Mouse (Mus musculus): ENCODE measurements around the gene Cdkl3.

Gene Cdkl3

DNA sequence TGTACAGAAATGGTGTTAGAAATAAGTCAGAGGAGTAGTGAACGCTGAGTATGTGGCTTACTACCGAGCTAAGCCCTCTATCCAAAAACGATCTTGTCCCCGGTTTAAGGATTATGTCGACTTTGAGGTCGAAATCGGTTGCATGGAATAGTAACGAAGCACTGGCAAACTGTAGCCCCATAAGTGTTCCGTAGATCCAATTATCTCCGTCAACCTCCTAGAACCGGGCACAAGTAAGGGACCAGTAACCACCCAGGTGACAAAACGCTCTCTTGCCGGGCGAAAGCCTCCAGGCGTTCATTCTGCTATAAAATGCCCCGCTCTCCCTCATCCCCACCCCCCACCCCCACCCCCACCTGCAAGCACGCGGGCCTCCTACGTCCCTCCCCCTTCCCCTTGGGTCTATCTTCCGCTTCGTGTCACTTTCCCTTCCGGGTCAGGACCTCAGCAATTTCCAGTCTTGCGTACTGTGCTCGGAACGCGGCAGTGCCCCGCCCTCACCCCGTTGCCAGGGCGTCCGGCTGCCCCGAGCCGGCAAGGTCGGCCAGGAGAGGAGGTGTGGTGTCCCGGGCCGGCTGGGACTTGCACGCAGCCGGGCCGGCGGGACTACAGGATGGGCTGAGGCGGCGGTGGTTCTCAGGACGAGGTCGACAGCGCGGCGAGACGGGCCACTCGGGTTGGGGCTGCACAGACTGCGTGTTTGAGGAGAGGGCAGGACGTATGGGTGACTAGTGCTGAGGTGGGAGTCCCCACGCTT lies at the start of gene Cdkl3:
Gene Cdkl3, plus strand, starts transcription at position 450 of the 757 bp plus-strand sequence.
- DNase-seq (ENCODE audit: inconsistent ontology term) = peak; percentile 97

DNA sequence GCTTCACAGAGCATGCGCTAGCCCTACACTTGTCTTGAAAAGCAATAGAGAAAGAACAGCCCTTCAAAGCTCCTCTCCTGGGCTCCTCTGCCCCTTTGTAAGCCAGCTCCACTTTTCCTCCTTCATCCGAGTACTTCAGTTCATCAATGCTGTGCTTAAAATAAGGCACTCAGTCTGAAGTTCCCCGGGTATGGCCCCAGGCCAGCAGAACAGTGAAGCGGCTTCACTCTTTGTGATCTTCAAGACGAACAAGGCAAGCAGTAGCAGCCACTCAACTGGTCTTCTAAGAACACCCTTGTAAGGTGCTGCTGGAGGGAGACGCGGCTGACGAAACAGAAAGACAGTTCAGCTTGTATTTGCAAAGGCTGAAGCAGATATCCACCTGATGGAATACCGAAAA lies 47.9 kb upstream of the Cdkl3 start:
- no peak for DNase-seq (ENCODE audit: inconsistent ontology term)

DNA sequence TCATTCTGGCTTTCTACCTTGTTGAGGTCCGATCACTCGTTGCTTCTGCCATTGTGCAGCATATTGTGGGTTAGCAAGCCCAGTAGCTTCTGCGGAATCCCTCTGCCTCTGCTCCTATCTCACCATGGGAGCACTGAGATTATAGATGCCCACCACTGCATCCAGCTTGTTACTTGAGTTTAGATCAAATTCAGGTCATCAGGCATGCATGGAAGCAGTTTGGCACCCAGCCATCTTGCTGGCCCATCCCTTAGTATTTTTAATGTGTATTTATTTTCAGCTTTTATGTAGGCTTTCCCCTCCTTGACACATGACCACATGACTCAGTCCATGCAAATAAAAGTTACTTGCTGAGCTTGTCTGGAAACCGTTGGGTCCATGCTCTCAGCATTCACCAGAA lies 46.3 kb upstream of the Cdkl3 start:
- no peak for DNase-seq (ENCODE audit: inconsistent ontology term)

DNA sequence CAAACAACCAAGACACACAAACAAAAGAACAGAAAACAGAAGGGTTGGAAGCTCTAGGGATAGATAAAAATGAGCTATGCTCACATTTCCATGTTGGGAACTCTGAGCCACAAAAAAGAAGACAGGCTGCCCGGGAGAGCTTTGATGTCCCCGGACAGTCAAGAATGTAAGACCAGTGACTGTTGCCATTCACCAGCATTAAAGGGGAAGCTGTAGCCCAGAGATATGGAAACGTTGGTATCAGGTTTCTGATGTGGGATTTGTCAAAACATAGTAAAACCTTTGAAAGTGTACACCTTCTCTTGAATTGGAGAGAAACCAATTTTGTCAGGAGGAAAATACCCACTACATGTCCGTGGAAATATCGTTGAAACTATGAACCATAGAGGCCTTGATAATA lies 44.5 kb upstream of the Cdkl3 start:
- DNase-seq (ENCODE audit: inconsistent ontology term) = no peak

DNA sequence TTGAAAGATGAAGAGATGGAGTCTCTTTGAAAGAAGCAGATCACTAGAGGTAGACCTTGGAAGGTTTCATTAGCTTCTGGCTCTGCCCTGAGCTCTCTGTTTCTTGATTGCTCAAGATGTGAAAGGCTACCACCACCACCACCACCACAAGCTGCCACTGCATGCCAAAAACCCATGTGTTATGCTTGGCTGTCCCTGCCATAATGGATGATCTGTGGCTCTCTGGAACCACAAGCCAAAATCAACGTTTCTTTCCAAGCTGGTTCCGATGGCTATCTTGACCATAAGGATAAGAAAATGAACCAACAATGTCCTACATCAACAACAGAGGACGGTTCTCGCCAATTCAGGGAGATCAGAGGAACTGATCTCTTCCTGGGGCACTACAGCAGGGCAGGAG lies 44.0 kb upstream of the Cdkl3 start:
- no peak for DNase-seq (ENCODE audit: inconsistent ontology term)

DNA sequence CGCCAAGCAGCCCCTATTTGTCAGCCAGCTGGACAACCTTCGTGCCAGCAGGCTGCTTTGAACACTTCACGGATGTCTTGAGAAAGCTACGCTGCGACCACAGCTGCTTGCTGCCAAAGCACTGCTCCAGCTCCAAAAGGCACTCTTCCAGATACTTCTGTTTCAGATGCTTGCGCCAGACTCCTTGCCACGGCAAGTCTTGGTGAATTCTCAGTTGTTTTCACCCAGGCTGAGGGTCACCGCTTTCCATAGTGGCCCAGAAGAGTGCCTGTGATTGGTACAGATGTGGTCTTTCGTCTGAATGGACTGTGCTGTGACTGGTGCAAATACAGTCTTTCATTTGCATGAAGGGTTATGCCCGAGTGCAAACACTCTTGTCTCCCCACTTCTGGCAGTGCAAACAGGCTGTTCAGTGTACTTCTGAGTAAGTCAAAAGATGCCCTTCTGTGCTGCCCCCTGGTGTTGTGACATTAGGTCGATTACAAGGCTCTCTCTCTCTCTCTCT lies 43.0 kb upstream of the Cdkl3 start:
- DNase-seq (ENCODE audit: inconsistent ontology term) = peak; percentile 36

DNA sequence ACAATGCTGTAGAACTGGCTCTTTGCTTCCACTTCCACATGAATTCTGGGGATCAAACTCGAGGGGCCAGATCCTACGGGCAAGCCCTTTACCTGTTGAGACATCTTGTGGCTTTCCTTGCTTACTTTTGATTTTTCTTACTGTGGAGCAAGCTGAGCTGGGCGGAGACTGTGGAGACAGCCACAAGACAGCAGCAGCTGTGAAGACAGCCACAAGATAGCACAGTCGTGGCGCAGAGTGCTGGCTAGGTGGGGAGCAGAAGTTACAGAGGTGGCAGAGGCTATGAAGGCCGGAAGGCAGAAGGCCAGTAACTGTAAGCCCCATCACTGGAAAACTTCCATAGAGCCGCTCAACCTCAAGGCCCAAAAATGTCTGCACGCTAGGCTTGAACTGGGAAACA lies 42.3 kb upstream of the Cdkl3 start:
- no peak for DNase-seq (ENCODE audit: inconsistent ontology term)

DNA sequence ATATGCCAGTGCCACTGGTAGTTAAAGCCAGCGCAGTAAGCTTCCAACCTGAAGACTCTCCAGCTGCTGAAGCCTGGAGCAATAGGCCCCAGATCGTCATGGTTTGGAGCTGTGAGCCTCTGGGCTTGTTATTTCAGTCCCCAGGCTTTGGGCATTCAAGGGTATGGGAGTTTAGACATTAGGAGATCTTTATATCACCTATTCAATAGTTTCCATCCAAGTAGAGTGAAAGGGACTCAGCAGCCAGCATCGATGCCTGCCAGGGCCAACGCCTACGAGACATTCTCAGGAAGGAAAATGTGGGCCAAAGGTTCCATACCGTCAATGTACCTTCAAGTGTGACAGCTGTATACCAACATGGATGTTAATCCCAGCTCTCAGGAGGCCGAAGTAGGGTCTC lies 41.7 kb upstream of the Cdkl3 start:
- no peak for DNase-seq (ENCODE audit: inconsistent ontology term)

DNA sequence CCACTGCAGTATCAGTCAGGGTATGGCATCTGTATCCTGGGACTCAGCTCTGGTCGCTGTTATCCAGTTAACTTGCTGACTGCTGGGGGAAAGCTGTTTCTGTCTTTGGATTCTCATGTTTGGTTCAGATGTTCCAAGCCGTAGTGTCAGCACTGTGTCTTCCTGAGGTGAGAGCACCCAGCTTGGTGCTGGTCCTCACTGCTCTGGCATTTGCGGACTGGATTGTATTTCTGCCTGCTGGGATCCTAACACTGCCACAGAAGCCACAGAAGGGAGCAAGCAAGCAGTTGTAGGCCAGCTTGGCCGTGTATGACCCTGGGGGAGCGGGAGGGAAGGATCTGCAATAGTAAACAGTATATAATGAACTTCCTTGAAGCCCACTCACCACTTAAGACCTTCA lies 37.4 kb upstream of the Cdkl3 start:
- no peak for DNase-seq (ENCODE audit: inconsistent ontology term)

DNA sequence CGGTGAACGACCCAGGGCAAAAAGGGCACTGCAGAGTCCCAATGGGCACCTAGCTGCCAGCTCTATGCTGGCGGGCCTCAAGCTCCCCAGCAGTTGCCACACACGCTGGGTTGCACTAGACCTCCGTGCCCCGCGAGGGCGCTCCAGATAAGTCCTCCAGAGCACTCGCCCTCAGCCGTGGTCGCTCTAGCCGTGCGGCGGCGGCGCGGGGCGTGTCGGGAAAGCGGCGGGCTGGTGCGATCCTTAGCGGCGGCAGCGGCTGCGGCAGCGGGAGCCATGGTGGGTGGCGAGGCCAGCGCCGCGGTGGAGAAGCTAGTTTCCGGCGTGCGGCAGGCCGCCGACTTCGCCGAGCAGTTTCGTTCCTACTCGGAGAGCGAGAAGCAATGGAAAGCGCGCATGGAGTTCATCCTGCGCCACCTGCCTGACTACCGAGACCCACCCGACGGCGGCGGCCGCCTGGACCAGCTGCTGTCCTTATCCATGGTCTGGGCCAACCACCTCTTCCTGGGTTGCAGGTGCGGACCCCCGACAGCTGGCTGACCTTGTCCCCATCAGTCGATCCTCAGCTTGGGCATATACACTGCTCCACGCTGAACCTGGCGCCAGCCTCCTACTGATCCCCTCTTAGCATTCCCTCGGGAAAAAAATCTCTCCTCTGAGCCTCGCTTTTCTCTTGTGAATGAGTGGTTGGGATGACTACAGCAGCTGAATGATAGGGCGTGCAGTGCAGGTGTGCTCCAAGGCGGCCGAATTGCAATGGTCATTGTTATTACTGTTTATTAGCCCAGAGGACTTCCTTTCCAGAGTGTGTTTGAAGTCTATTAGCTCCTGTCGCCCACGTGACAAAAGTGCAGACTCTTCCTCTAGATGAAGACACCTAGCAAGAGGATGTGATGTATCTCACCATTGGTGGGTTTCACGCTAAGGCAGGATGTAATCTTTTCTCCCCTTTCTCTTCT lies 36.3 kb upstream of the Cdkl3 start, which contains the start of gene Cdkn2aipnl:
Gene Cdkn2aipnl, plus strand, starts transcription at position 219 of the 959 bp plus-strand sequence.
- peak; percentile 97 for DNase-seq (ENCODE audit: inconsistent ontology term)

DNA sequence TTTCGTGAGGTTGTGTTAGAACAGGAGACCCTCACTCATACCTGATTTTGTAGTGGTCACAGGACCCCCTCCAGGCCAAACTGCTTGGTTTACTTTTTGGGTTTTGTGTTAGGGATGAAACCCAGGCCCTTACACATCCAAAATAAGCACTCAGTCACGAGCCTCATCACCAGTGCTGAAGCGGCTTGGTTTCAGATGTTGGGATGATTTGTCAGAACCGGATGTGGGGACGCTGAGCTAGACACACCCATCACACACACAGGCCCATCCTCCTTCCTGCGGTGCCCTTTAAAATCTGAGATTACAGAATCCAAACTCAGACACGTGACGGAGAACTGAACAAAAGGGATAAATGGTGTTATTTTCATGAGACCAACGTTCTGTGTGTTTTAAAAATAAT lies 35.1 kb upstream of the Cdkl3 start:
- DNase-seq (ENCODE audit: inconsistent ontology term) = no peak

DNA sequence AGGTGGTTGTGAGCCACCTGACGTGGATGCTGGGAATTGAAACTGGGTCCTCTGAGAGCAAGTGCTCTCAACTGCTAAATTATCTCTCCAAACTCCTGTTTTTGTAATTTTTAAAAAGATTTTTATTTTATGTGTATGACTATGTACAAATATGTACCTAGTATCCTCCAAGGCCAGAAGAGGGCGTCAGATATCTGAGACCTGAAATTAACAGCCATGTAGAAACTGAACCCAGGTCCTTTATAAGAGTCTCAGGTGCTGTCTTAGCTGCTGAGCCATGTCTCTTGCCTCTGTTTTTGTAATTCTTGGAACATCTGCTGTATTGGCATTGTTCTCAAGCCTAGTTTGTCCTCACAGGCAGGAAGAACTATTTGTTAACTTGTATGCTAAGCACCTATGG lies 34.5 kb upstream of the Cdkl3 start:
- no peak for DNase-seq (ENCODE audit: inconsistent ontology term)

DNA sequence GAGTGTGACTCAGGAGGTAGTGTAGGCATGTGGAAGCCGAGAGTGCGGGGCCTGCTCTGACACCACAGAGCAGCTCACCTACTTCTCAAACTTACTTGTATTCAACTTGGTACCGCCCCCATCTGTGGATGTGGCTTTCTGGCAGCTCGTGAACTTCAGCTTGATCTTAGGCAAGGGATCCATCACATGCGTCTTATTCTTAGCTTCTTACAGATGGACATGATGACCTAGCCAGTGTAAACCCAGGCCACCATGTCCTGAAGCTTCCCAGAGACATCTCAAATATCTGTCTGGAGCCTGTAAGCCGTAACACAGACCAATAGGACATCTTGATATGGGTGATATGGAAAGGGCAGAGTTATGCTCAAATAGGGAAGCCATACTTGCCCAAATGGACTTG lies 32.4 kb upstream of the Cdkl3 start:
- no peak for DNase-seq (ENCODE audit: inconsistent ontology term)

DNA sequence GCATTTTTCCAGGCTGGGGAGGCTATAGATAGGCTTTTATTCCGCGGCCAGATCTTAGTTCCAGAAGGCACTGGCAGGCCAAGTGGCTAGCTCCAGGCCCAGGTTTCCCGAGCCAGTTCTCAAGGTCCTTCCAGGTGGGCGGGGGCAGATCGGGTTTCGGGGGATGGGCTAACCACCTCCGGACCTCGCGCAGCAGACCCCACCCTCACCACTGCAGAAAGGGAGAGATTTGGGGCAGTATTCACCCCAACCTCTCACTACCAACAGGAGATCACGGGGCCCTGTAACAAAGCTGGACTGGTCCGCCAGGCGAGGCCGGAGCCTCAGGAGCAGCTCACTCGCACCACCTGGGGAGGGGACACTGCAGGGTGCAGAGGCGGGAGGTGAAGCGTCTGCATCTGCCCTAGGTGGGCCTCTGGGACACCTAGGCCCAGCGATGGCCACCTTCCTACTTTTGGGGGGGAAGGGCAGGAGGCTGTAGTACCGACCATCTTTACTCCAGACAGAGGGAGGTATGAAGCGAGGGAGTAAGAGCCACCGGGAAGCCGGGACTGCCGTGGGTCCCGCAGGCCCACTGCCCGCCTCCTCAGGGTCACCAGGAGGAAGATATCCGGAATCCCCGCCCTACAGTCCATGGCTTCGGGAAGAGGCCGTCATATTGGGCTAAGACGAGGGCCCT lies 4.3 kb upstream of the Cdkl3 start:
- DNase-seq (ENCODE audit: inconsistent ontology term) = peak; percentile 73

DNA sequence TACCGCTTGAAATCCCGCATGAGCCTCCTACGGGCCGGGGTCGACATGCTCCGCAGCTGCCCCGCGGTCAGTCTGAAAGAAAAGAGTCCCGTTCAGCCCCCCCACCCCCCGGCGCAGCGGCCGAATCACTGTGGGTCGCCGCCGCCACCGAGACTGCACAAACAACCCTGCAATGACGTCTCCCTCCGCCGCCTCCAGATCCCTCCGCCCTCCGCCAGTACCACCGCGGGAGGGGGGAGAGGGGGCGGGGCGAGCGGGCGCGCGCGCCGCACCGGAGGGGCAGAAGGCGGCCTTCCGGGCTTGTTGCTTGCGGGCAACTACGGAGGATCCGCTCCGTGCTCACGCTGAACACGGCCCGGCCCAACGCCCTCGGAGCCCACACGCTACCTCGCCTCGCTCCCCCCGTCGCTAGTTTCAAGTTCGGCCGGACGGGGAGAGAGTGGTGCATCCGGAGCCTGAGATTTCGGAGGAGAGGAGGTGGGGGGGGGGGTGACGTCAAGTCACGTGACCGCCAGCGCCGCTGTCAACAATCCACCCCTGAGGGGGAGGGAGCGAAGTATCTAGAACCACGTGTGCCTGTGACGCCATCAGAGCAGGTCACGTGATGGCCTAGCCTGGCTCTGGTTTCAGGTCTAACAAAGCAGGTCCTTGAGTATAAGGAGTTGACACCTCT lies 3.6 kb upstream of the Cdkl3 start, which contains the start of gene Ube2b:
Gene Ube2b, minus strand, starts transcription at position 473 of the 673 bp plus-strand sequence.
- DNase-seq (ENCODE audit: inconsistent ontology term) = peak; percentile 99

DNA sequence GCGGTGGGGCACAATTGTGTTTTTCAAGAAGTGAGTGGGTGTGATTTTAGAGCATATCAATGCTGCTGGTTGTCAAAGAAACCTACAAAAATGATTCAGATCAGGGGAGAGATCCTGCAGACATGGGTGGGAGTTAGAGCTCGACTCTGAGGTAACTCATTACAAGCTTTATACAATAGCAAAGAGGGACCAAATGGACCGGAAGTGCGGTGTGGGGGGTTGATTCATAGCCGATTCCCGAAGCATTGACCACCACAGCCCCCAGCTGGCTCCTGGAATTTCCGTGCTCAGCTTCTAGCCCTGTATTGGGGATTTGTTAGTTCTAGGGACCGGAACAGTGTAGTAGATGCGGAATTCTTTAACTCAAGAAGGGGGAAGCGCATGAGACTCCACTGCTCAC lies 2.7 kb upstream of the Cdkl3 start:
- DNase-seq (ENCODE audit: inconsistent ontology term) = no peak

DNA sequence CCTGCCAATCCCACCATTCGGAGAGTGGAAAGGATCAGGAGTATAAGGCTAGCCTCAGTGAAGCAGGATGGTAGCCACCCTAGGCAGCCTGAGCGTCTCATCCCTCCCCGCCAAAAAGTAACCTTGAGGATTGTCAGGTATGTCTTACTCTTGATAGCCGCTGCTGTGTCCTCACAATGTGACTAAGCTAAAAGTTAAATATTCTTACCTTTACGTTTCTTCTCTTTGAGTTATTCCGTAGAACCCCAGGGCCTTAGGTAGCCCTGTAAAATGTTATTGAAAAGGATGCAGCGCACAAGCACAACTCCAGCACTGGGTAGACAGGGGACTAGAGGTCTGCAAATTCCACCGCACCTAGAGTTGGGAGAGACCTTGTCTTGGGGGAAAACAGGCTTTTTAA lies 2.2 kb upstream of the Cdkl3 start:
- no peak for DNase-seq (ENCODE audit: inconsistent ontology term)

DNA sequence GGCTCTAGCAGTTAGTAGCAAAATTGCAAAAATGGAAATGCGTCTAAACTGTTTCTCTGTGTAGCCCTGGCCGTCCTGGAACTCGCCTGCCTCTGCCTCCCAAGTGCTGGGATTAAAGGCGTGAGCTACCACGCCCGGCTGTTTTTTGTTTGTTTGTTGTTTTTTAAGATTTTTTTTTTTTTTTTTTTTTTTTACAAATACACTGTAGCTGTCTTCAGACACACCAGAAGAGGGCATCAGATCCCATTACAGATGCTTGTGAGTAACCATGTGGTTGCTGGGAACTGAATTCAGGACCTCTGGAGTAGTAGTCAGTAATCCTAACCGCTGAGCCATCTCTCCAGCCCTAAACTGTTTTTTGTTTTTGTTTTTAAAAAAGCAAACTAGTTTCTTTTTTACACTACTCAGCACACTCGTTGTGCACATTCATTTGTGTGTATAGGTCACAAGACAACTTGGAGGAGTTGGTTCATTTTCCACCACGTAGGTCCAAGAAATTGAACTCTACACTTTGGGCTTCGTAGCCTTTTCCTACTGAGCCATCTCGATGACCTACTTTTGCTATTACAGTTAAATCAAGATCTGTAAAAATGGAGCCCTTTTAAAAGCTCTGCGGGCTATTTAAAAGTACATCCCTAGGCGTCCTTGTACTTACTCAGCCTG lies 1.0 kb upstream of the Cdkl3 start:
- no peak for DNase-seq (ENCODE audit: inconsistent ontology term)

DNA sequence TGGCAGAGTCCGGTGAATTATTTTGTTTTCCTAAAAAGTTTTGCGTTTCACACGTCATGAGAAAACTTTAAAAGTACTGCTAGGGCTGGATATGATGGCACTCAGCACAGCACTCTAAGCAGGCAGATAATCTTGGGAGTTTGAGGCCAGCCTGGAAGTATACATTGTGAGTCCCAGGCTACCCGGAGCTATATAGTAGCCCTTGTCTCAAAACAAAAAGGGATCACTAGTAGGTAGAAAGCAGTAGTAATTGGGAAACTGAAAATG lies 583 bp upstream of the Cdkl3 start:
- no peak for DNase-seq (ENCODE audit: inconsistent ontology term)

DNA sequence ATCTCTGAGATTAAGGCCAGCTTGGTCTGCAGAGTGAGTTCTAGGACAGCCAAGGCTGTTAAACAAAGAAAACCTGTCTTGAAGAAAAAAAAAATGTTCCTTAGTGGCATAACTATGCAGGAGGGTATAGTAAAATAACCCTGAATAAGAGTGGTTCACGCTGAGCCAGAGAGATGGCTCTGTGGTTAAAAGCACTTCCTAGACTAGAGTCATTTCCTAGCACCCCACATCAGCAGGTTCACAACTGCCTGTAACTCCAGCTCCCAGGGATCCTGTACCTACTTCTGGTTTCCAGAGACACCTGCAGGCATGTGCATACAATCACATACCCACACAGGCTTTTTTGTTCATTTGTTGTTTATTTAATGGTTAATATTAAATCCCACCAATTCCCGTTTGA lies 1.6 kb downstream of the Cdkl3 start:
- DNase-seq (ENCODE audit: inconsistent ontology term) = no peak

DNA sequence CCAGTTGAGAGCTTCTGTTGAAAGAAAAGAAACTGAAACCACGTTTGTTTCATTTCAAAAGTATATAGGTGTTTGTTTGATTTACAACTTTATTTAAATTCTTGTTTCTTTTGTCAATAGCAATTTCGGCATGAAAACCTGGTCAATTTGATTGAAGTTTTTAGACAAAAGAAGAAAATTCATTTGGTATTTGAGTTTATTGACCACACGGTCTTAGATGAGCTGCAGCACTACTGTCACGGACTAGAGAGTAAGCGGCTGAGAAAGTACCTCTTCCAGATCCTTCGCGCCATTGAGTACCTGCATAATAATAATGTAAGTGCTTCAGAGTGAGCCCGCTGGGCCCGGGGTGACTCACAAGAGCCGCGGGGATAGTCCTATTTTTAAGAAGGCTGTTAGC lies 7.0 kb downstream of the Cdkl3 start:
- no peak for DNase-seq (ENCODE audit: inconsistent ontology term)
